Mouse (Mus musculus): Measurements from ENCODE around the gene 2210016L21Rik. TPM values are rescaled to one million over a fixed set of nuclear protein-coding genes. Genes with fewer than 3 reads are reported as not detected.
"Not testable (repeated sequence)": the region's sequence is repeated elsewhere in the genome, so short reads cannot be mapped to it uniquely, and the experiment has no call there.

The 2210016L21Rik gene
- total RNA-seq (2021): 100 to 1,000 TPM; 209 to 211 TPM

GRCm38 (mm10) chr5:114942074-114942765 lies at the start of gene 2210016L21Rik:
Gene 2210016L21Rik (plus strand): TSS chr5:114942158.
- DNase-seq (ENCODE audit: extremely low spot score in 1 of 2, low spot score in 1 of 2): peak; percentile 71 to 76

- no peak for DNase-seq (ENCODE audit: extremely low spot score in 1 of 2, low spot score in 1 of 2)
Measured at GRCm38 (mm10) chr5:114895542-114895941, 46.4 kb upstream of the 2210016L21Rik start.

DNA sequence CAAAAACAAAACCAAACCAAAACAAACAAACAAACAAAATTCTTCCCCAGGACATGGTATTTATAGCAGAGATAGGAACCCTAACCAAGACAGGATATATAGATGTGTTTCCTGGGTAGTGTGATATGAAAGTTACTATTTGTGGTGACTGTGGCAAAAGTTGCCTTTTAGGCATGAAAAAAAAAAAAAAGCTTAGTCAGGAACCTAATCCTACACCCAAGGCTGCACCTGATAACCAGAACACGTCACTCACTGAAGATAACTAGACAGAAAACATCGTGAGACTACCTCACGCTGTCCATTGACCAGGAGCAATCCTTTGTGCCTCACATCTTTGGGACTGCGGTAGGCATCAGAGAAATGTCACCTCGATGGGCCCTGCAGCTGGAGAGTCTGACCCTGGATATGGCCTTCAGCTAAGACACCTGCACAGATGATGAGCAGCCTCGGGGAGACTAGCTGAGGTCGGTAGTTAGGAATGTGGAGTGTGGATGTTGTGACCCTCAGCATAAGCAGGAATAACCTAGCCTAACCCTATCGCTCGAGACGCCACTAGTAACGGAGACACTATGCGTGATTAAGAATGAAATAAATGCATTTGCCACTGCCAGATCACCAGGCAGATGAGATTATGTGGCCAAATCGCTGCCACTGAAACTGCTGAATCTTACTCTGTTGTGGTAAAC lies 45.1 kb upstream of the 2210016L21Rik start, which contains the start of gene Oasl2:
TSS of gene Oasl2 (plus strand) at position 249 of the 686 bp plus-strand sequence.
- DNase-seq (ENCODE audit: extremely low spot score in 1 of 2, low spot score in 1 of 2): no peak

DNA sequence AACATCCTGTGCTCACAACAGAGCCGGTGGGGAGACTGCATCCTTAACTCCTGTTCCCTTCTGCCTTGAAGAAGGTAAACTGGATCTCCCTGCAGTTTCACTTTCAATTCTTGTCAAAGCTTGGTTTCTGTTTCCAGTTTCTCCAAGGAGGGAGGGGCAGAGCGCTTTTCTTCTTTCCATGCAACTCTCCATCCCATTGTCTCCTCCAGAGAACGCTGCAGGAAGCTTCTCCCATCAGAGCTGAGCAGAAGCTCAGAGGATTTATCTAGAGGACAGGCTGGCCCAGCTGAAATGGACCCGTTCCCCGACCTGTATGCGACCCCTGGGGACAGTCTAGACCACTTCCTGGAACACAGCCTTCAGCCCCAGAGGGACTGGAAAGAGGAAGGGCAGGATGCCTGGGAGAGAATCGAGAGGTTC lies 44.6 kb upstream of the 2210016L21Rik start:
- DNase-seq (ENCODE audit: extremely low spot score in 1 of 2, low spot score in 1 of 2): no peak

DNA sequence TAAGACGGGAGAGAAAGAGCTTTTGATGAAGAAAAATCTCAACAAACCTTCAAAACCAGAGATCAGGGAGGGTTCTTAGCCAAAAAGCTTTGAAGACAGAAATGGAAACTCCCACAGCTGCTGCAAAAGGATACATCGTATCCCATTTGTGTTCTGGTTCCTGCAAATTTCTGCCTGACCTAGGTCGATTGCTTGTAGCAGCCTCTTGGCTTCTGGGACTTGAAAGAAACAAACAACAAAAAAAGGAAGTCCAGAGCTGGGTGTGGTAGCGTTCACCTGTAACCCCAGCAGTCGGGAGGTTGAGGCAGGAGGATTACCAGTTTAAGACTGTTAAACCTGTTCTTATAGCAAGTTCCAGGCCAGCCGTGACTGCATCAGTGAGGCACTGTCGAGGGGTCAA lies 43.1 kb upstream of the 2210016L21Rik start:
- DNase-seq (ENCODE audit: extremely low spot score in 1 of 2, low spot score in 1 of 2): no peak

DNA sequence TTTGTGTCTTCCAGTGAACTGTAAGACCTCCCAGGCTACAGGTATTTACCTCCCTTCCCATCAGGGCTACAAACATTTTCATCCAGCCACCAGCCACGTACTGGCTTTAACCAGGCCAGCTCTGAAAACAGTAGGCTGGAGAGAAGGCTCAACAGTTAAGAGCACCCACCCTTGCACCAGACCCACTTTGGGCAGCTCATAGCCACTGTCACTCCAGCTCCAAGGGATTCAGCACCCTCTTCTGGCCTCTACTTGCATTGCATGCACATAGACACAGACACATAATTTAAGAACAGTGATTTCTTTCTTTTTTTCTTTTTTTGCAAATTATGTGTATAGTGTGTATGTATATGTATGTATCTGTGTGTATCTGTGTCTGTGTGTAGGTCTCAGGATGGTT lies 39.5 kb upstream of the 2210016L21Rik start:
- peak in 1 of 2 experiments; percentile 18 for DNase-seq (ENCODE audit: extremely low spot score in 1 of 2, low spot score in 1 of 2)

DNA sequence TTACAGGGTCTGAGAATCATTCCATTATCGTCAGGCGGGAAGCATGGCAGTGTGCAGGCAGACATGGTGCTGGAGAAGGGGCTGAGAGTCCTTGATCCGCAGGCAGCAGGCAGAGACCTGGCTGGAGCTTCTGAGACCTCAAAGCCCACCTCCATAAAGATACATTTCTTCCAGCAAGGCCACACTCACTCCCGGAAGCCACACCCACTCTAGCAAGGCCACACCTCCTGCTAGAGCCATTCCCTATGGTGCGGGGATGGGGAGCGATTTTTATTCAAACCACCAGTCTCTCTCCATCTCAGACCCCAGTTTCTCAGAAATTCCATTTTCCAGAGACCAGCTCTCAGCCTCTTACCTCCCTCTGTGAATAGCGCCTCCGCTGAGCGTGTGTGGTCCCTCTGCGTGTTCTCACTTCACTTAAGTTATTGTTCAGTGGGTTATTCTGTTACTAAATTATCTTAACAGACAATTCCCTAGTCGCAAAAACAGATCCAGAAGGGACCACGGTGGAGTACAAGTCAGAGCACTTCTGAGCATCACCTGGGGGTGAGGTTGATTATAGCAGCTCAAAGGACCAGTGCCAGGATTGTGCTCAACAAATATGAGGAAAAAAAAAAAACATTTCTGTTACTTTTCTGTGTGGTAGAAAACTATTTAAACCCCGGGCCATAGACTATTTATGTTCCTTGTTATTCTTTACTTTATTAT lies 33.2 kb upstream of the 2210016L21Rik start:
- DNase-seq (ENCODE audit: extremely low spot score in 1 of 2, low spot score in 1 of 2): no peak

GRCm38 (mm10) chr5:114913686-114914085 lies 28.3 kb upstream of the 2210016L21Rik start:
- no peak for DNase-seq (ENCODE audit: extremely low spot score in 1 of 2, low spot score in 1 of 2)

DNA sequence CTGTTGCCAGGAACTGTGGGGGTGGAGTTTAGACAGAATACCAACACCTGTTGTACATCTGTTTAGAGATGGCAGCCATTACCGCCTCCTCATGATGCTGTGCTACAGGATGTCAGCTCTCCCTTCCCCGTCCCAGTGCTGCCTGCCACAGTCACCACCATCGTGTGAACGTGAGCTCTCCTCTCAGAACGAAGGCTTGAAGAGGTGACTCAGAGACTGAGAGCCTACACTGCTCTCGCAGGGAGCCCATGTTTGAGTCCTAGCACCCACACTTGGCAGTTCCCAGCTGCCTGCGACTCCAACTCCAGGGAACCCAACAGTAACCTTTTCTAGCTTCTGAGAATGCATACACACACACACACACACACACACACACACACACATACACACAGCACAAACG lies 27.1 kb upstream of the 2210016L21Rik start:
- DNase-seq (ENCODE audit: extremely low spot score in 1 of 2, low spot score in 1 of 2): no peak

GRCm38 (mm10) chr5:114915854-114916253 lies 26.1 kb upstream of the 2210016L21Rik start:
- DNase-seq (ENCODE audit: extremely low spot score in 1 of 2, low spot score in 1 of 2): no peak

GRCm38 (mm10) chr5:114916777-114917176 lies 25.2 kb upstream of the 2210016L21Rik start:
- DNase-seq (ENCODE audit: extremely low spot score in 1 of 2, low spot score in 1 of 2): no peak

DNA sequence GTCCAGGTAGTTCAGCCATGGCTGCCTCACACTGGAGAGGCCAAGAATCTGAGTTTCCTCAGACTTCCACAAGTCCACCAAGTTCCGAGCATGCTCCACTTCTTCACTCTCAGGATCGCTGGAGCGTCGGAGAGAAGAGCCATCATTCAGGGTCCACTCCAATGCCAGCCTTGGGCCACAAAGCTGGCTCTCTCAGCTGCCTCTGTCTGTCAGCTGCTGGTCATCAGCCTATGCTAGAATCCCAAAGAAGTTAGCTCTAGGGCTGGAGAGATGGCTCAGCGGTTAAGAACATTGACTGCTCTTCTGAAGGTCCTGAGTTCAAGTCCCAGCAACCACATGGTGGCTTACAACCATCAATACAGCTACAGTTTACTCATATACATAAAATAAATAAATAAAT lies 24.6 kb upstream of the 2210016L21Rik start:
- not testable (repeated sequence) for DNase-seq (ENCODE audit: extremely low spot score in 1 of 2, low spot score in 1 of 2)

DNA sequence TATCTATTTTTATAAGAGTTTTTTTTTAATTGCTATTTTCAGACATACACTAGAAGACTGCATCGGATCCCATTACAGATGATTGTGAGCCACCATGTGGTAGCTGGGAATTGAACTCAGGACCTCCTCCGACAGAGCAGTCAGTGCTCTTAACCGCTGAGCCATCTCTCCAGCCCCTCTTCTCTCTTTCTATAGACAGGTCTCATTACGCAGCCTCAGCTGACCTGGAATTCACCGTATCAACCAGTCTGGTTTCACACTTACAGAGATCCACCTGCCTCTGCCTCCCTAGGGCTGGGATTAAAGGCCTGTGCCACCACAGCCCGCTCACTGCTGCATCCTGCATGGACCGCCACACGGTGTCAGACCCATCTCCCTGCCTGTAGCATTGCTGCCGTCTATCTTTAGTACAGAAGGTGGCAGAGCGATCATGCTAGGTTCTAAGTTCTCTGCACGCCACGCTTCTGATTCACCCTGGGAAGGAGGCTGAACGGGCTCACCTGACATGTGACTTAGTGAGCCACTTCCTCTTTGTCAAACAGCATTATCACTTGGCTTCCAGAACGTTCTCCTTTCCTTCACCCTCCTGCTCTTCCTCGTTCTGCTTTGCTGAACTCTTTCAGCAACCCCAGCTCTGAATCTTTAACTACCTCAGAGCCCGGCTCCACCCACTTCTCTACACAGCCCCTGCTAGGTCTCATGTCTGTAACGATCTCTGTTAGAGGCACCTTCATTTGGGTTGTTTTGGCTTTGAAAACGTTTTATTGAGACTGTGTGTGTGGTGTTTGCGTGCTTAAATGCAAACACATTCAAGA lies 20.2 kb upstream of the 2210016L21Rik start:
- no peak for DNase-seq (ENCODE audit: extremely low spot score in 1 of 2, low spot score in 1 of 2)

- DNase-seq (ENCODE audit: extremely low spot score in 1 of 2, low spot score in 1 of 2): no peak
Measured at GRCm38 (mm10) chr5:114922366-114922731, 19.6 kb upstream of the 2210016L21Rik start.

GRCm38 (mm10) chr5:114922998-114923473 lies 18.9 kb upstream of the 2210016L21Rik start, which contains the start of gene Oasl1:
Gene Oasl1 (plus strand): TSS chr5:114923240.
- DNase-seq (ENCODE audit: extremely low spot score in 1 of 2, low spot score in 1 of 2): no peak

GRCm38 (mm10) chr5:114926153-114926684 lies 15.7 kb upstream of the 2210016L21Rik start:
- no peak for DNase-seq (ENCODE audit: extremely low spot score in 1 of 2, low spot score in 1 of 2)

- no peak for DNase-seq (ENCODE audit: extremely low spot score in 1 of 2, low spot score in 1 of 2)
Measured at GRCm38 (mm10) chr5:114926753-114927152, 15.2 kb upstream of the 2210016L21Rik start.

DNA sequence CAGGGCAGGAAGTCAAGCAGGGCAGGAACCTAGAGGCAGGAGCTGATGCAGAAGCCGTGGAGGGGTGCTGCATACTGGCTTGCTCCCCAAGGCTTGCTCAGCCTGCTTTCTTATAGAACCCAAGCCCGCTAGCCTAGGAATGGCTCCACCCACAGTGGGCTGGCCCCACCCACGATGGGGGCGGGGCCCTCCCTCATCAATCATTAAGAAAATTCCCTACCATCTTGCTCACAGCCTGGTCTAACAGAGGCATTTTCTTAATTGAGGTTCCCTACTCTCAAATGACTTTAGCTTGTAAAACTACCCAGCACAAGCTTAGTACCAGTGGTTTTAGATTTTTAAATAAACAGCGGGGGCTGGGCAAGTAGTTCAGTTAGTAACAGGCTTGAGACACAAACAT lies 10.3 kb upstream of the 2210016L21Rik start:
- no peak for DNase-seq (ENCODE audit: extremely low spot score in 1 of 2, low spot score in 1 of 2)

- DNase-seq (ENCODE audit: extremely low spot score in 1 of 2, low spot score in 1 of 2): no peak
Measured at GRCm38 (mm10) chr5:114933206-114933605, 8.8 kb upstream of the 2210016L21Rik start.

DNA sequence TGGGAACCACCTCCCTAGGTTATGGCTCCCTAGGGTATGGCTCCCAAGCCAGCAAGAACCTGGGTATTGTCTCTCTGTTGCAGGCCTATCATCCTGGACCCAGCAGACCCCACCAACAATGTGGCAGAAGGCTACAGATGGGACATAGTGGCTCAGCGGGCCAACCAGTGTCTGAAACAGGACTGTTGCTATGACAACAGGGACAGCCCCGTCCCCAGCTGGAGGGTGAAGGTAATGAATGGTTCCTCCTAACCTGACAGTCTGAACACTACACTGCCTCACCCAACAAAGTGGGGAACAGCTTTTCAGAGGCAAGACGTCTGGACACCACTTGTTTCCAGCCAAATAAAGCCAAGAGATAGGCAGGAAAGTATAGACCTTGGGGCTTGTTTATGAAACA lies 6.1 kb upstream of the 2210016L21Rik start:
- no peak for DNase-seq (ENCODE audit: extremely low spot score in 1 of 2, low spot score in 1 of 2)

Data from layer of hippocampus, postnatal 25 days (tissue).